ENCODE assay signal across 21 mouse cellular contexts in genomic region chr6:117415901-117416300, GRCm38 (mm10).
"Had no signal": no experiment of that assay in that cellular context is flagged by ENCODE, and none has a peak within 500 bp of the region (broad histone marks: within the 10 kb centered on the region; RNA-seq: fewer than 3 reads in every experiment).

No protein-coding gene starts in this region.

- H3K4me2 ChIP-seq: heart, embryonic 12.5 days; hindbrain, embryonic 13.5 days; hindbrain, embryonic 15.5 days; intestine, embryonic 15.5 days; kidney, embryonic 15.5 days; limb, embryonic 13.5 days; limb, embryonic 15.5 days; liver, embryonic 12.5 days had no signal

- H3K4me3 ChIP-seq: heart, embryonic 10.5 days; heart, embryonic 12.5 days; hindbrain, embryonic 13.5 days; hindbrain, embryonic 15.5 days; intestine, embryonic 15.5 days; kidney, embryonic 15.5 days; limb, embryonic 13.5 days; limb, embryonic 15.5 days; liver, embryonic 12.5 days had no signal

- H3K9ac ChIP-seq: forebrain, postnatal 0 days; heart, embryonic 12.5 days; hindbrain, embryonic 13.5 days; hindbrain, embryonic 15.5 days; intestine, embryonic 15.5 days; kidney, embryonic 15.5 days; limb, embryonic 13.5 days; limb, embryonic 15.5 days; liver, embryonic 12.5 days; liver, embryonic 14.5 days had no signal

- H3K36me3 ChIP-seq: heart, embryonic 10.5 days; heart, embryonic 12.5 days; hindbrain, embryonic 13.5 days; hindbrain, embryonic 15.5 days; intestine, embryonic 15.5 days; kidney, embryonic 15.5 days; limb, embryonic 13.5 days; limb, embryonic 15.5 days; liver, embryonic 12.5 days had no signal

- H3K9me3 ChIP-seq: heart, embryonic 10.5 days; heart, embryonic 12.5 days; hindbrain, embryonic 13.5 days; hindbrain, embryonic 15.5 days; intestine, embryonic 15.5 days; kidney, embryonic 15.5 days; limb, embryonic 13.5 days; limb, embryonic 15.5 days; liver, embryonic 12.5 days had no signal

- H3K4me1 ChIP-seq: hindbrain, embryonic 13.5 days; hindbrain, embryonic 15.5 days; intestine, embryonic 15.5 days; liver, embryonic 12.5 days had no signal

- DNase-seq: forebrain, postnatal 0 days; gastrocnemius, postnatal 14 days; gastrocnemius, postnatal 36 days; heart, adult 18-20 months; heart, postnatal 14 days; heart, postnatal 36 days; layer of hippocampus, adult 9-11 months; layer of hippocampus, postnatal 36 days; left cerebral cortex, postnatal 4 days had no signal

- H3K27me3 ChIP-seq: heart, embryonic 12.5 days; hindbrain, embryonic 13.5 days; hindbrain, embryonic 15.5 days; intestine, embryonic 15.5 days; limb, embryonic 15.5 days; liver, embryonic 12.5 days had no signal

- H3K27ac ChIP-seq: heart, embryonic 10.5 days; hindbrain, embryonic 13.5 days; hindbrain, embryonic 15.5 days; hindbrain, postnatal 0 days; intestine, embryonic 15.5 days; kidney, postnatal 0 days; limb, embryonic 13.5 days; liver, embryonic 12.5 days; liver, embryonic 14.5 days had no signal

- ATAC-seq: forebrain, postnatal 0 days; hindbrain, postnatal 0 days; intestine, embryonic 15.5 days; liver, embryonic 12.5 days had no signal
